Mouse (Mus musculus) adrenal gland, adult 18-20 months (tissue): ENCODE data around the gene Frs3. TPM values are rescaled to one million over a fixed set of nuclear protein-coding genes. Genes with fewer than 3 reads are reported as not detected.

Experiments used
- DNase-seq, 2 experiments: peaks; one replicate each; pipeline ENCODE4 v3.0.0; 2021 to 2022; ENCODE audit warnings: low spot score in 2 of 2
- total RNA-seq, 2 experiments: library from RNA; stranded (reverse); gene quantifications; 1 replicate in 1 of 2; 2 replicates in 1 of 2; pipeline ENCODE4 v1.2.3; 2021

Gene Frs3
- total RNA-seq, 2 experiments from 2014 or later: 4.9 to 7.1 TPM

DNA sequence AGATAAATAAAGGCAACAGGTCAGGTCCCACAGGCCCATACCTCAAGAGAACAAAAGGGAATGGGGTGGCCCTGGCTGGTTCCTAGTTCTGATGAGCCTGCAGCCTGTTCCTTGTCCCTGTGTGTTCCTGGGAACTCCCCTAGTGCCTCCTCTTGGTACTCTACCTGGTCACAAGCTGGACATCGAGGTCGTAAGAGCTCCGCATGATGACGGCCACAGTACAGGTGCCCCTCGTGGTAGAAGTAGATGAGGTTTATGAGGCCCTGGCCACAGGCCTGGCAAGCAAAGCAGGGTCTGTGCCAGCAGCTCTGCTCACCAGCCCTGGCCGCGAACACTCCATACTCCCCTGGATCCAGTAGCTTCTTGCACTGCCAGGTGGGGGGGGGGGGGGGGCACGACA, 1.1 kb downstream of the Frs3 start:
- DNase-seq: no peak

DNA sequence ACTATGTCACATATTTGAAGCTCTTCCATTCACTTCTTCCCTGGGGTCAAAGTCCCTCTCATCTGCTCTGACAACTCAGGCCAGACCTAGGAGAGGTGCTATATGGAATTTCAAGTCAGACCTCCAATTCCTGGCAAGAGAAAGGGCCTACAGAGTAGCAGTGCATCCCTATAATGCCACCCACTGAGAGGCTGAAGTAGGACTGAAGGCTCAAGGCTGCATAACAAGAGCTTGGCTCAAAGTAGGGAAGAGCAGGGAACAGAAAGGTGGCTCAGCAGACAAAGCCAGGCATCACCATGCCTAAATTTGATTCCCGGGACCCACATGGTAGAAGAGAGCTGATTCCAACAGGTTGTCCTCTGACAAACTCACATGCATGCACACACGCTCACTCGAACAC, 2.8 kb downstream of the Frs3 start:
- DNase-seq: no peak

DNA sequence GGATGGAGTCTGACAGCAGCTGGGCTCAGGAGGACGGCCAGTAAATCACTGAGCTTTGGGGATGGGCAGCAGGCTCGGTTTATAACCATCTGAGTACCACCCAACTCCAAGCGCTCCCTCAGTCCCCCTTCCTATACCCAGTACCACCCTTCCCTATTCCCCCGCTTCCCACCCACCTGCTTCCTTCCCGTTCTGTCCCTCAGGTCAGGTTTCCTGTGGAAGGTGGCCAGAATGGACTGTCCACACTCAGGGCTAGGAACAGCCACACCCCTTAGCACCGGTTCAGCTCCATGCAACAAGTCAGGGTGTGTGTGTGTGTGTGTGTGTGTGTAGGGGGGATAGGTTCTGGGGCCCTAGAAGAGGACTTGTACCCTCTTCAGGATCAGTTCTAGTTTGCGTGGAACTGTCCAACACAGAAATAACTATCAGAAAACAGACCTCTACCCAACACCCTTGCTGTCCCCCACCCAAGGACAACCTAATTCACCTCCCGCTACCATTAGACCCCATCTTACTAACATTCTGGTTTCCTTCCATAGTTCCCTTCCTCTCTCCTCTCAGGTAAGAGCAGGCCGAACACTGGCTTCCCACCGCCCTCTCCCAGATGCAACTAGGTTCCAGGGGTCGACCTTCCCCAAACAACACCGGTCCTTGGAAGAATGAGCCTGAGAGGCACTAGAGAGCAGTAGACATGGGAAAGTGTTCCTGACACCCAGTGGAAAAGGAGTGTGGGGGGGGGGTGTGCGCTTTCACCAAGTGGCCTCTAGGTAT, 5.0 kb downstream of the Frs3 start:
- no peak for DNase-seq

DNA sequence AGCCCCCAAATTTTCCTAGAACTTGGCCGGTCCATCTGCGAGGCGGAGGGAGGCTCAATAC, 5.4 kb downstream of the Frs3 start, which contains the start of gene Gm21981:
Gm21981 (minus strand) TSS at position 14 of the 61 bp plus-strand sequence.
- no peak for DNase-seq

DNA sequence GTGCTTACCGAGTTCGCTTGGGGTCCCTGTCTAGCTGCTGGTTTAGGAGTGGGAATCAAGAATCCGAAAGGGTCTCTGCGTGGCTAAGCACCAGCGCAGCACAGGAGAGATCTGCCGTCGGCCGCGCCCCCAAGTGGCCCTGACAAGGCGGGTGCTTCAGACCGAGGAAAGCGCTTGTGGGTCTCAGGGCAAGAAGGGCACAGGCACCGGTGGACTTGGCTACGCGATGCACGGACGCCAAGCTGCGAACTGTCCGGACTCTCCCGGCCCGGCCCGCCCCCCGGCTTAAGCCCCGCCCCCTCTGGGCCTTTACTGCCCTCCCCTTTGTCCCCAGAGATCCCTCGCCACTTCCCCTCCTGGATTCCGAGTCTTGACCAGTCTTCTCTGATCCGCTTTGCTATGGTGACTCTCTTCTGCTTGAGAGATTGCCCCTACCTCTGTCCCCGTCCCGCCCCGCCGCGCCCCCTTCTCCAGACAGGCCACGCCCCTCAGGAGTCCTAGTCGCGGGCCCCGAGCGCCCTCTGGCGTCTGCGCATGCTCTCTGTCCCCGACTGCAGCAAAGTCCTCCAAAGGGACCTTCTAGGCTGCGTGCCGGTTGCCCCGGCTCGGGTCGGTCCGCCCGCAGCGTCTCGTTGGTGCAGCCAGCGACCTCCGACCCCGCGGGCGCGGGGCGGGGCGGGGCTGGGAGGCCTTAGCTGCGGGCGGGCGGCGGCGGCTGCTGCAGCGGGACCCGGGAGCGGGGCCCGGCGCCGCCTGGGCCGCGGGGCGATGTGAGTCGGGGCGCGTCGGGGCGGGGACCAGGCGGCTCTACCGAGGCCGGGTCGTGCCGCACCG, 5.9 kb downstream of the Frs3 start, which contains the start of gene Prickle4:
Prickle4 (minus strand) TSS at position 234 of the 834 bp plus-strand sequence.
- DNase-seq: peak; percentile 99

DNA sequence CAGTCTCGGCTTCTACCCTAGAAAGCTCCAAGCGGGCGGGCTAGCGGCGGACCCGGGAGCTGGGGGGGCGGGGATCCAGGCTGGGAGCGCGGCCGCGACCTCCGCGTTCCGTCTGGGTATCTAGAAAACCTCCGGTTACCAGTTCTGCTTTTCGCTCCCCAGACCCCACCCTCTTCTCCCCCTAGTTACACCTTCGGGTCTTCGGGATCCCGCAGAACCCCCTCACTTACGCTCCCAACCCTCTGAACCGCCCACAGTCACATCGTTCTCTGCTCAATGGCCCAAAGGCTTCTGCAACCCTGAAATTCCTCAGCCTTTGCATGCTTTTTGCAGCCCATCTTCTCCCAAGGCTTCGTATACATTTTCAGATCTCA, 6.5 kb downstream of the Frs3 start:
- no peak for DNase-seq

DNA sequence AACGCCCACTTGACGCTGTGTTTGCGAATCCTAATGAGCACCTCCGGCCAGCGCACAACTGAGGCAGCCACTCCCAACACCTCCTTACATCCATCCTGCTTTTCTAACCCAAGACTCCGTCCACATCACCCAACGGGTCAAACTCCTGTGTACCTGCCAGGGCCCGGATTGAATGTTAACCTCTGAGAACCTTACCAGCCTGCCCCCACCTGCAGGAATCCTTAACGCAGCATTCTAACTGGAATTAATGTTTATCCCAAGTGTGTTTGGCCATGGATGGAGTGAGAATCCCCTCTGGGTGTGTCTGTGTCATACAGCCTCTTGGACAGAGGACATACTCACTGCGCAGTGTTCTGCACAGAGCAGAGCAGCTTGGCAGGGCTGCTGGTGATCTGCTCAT, 9.3 kb downstream of the Frs3 start:
- no peak for DNase-seq

DNA sequence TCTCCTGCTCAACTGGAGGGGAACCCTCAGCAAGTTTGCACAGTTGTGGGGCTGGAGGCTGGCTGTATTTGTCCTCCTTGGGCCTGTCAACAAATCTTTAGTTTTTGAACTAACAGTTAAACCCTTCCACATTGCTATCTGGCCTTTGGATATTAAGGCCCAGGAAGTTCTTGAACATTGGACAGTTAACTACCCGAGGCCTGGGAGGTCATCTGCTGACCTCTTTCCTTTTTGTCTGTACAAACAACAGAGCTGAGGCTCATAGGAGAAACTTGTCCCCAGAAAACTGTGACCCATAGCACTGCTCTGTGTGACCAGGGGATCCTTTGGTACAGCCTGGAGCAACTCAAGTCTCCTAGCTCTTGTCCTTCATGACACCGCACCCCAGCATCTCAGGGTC, 10.2 kb downstream of the Frs3 start:
- no peak for DNase-seq

DNA sequence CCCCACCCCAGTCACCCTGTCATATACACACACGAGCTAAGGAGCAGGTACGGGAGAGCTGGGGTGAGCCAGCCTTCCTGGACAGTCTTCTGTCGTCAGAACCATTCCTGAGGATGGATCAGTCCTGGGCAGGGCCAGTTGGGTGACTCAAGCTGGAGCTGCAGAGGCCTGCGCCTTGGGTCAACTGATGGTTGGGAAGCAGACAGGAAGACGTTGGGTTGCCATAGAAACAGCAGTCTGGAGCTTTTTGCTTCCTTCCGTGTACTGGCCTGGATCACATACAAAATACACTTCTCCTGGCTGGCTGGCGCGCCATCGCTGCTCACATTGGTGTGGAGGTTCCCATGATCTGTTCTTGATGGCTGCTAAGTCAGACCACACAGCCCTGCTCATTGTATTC, 13.0 kb downstream of the Frs3 start:
- DNase-seq: no peak

DNA sequence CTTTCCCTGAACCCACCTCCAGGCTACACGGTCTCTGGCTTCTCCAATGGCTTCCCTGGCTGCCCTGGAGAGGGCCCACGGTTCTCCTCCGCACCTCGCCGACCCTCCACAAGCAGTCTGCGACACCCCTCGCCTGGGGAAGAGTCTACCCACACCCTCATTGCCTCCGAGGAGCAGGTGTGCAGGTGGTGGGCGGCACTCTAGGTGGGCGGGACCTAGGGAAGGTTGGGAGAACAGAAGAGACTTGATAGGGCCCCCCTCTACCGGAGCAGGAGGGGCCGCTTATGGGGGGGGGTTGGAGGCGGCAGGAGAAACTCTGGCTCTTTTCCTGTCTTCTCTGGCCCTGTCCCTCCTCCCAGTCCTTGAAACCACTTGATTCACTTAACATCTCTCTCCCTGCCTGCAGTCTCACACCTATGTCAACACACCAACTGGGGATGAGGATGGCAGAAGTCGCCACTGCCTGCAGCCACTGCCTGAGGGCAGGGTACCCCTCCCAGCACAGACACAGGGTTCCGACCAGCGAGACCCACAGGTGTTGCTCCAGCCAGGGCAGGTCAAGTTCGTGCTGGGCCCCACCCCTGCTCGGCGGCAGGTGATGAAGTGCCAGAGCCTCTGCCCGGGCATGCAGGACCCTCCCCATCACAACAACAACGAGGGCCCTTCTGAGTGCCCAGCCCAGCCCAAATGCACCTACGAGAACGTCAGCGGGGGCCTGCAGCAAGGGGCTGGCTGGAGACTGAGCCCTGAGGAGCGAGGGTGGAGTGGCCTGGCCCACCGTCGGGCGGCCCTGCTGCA, 13.9 kb downstream of the Frs3 start:
- DNase-seq: no peak

DNA sequence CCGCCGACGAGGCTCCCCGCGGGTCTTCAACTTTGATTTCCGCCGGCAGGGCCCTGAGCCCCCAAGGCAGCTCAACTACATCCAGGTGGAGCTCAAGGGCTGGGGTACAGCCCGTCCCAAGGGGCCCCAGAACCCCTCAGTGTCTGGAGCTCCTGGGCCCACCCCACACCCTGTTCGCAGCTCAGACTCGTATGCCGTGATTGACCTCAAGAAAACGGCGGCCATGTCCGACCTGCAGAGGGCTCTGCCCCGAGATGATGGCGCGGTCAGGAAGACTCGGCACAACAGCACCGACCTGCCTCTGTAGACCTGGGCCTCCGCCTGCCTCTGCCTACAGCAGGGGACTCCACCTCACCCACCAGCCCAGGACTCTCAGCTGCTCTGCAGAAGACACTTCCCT, 14.7 kb downstream of the Frs3 start:
- no peak for DNase-seq

DNA sequence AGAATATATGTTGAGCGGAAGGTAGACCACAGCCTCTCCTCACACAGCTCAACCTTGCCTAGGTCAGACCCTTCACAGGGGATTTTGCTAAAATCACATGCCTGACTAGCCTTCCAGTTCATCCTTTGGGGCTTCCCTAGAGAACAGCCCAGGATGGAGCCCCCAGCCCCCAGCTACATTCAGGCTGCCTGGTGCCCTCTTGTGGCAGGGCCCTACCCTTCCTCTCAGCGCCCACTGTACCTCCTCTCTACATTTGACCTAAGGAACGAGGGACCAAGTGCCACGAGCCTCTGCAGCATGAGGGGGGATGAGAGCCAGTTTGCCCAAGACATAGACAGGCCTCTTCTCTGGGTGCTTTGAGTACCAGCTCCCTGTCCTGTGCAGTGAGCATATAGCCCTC, 15.9 kb downstream of the Frs3 start:
- no peak for DNase-seq

DNA sequence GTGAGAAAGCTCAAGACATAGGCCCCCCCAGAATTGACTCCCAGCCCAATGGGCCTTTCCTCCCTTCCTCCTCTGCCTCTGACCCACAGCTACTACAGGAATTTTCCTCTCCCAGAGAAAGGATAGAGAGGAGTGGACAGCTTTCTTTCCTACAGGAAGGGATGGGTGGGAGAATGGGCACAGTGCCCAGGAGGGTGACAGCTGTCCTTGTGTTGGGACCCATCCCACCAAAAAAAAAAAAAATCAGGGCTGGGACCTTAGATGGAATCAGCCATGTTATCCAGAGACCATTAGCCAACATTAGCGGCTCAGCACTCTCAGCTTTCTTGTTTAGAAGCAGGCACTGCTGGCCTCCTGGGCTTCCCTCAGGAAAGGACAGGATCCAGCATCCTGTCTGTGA, 17.4 kb downstream of the Frs3 start:
- no peak for DNase-seq

DNA sequence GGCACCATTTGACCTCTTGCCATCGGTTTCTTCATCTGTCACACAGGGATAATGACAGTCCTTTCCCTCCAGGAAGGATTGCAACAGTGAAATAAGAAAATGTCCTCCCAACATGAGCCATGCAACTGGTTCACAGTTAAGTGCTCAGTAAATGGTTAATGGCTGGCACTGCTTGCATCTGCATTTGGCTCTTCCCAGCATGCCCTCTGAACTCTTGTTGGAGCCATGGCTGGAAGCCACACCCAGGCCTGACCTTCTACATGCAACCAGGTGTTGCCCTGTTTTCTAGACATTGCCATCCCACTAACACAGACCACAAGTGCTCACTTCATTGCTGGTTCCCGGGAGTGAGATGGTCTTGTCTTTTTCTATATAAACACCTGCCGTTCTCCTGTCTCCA, 19.1 kb downstream of the Frs3 start:
- no peak for DNase-seq

DNA sequence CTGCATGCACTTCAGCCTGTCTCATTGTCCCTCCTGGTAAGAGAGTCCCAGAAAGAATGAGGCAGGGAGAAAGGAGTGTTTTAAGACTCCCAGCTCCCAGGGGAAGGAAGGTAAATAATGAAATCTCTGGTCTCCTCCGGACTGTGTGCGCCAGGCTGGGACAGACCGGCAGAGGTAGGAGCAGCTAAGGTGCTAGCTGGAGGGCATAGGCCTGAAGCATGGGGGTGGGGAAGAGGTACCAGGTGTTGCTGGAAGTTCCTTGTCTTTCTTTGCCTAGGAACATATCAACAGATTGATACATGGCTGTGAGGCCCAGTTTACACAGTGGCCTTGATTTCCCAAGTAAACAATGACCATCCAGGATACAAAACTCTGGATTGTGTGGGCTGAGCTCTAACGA, 20.1 kb downstream of the Frs3 start:
- DNase-seq: no peak

DNA sequence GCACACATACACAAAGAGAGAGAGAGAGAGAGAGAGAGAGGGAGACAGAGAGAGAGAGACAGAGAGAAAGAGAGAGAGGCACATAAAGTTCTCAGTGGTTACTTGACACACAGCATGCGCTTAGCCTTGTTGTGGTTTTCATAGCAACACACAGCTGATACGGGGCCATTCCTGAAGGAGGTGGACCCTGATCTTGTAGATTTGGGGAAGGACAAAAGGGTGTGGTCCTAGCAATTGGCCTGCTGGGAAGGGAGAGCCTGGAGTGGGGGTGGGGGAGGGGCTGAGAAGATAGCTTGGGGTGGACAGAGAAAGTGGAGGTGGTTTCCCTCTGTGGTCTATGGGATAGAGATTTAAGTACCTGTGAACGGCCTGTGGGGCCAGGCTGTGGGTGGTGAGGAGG, 21.2 kb downstream of the Frs3 start:
- DNase-seq: no peak

DNA sequence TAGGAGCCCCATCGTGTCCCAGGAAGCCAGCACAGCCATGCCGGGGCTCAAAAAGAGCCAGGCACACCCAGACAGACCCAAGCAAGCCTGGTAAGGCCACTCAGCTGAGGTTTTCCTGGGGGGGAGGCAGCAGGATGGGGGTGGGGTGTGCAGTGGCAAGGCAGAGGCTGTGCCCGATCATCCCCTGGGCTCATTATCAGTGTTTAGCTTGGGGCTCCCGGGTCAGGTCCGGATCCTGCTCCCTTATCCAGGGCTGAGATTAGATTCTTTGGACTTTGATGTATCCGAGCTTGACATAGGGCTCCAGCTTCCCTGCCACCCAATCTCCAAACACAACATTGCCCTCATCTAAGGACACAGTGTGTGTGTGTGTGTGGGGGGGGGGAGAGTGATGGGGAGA, 23.1 kb downstream of the Frs3 start:
- no peak for DNase-seq

DNA sequence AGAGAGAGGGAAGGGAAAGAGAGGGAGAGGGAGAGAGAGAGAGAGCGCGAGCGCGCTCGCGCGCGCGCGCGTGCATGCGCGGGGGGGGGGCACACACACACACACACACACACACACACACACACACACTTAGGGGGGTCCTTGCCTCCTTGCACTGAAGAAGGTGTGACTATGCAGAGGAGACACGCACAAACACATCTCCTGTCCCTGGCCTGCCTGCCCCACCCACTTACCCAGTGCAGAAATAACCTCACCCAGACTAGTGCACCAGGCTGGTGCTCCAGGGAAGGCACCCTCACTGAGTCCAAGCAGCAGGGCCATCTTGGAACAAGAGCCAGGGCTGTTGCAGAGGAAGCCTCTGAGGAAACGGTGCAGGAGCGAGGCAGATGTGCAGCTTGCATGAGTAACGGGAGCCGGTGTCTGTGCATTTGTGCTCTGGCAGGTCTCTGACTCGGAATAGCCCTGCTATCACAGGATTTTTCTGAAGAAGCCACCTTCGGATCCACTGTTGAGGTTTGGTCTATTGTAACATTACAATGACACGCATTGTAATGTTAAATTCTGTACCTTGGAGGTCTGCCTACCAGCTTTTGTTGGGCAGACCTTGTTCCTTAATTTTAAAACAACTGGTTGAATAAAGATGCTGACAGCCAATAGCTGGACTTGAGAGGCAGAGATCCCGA, 24.2 kb downstream of the Frs3 start:
- no peak for DNase-seq

DNA sequence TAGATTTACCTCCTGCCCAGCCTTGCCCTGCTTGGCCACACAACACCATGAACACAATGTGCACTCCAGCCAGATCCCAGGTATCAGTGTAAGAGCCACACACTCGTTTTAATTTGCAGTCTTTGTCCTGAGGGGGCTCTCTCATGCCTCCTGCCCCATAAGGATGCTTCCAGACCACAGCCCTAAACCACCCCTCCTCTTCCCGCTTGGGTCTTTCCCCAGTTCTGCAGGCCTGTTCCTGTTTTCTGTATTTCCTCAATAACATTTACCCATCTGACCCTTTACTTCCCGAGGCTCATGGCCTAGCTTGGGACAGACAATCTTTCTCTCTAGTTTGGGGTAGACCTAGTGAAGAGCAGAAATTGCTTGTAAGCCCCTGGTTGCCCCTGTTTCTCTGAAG, 26.2 kb downstream of the Frs3 start:
- no peak for DNase-seq

DNA sequence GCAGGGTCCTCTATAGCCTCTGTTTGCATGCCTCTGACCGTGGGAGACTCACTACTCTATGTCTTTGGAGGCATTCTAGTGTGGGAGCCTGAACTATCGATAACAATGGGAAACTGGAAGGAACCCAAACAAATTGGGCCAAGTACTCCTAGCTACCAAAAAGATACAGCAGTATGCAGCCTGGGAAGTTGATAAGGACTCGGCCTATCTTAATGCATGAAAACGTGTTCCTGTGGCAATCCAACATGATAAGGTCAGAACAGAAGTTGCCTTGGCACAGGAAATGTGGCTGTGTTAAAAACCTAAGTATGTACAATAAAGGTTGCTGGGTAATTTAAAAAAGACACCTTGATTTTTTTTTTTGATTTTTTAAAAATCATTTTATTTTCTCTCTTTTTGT, 32.4 kb downstream of the Frs3 start:
- no peak for DNase-seq

DNA sequence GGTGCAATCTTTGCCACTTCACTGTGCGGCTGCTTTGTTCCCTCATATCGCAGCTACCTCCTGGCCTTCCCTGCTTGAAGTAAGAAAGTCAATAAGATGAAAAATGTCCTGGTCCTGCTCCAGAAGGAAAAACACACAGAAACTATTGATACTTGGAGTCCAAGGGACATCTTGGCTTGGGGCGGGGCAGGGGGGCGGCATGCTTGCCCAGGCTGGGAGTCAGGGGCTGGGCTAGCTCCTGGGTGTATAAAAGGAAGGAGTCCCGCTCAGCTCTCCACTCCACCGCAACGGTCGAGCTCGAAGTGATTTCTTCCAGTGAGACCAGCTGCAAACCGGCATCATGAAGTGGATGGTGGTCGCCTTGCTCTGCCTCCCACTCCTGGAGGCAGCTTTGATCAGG, 37.7 kb downstream of the Frs3 start, which contains the start of gene Pgc:
Pgc (plus strand) TSS at position 277 of the 400 bp plus-strand sequence.
- DNase-seq: no peak
